Mouse (Mus musculus): ENCODE results near the gene Hpf1. TPM values are rescaled to one million over a fixed set of nuclear protein-coding genes. Genes with fewer than 3 reads are reported as not detected.

The Hpf1 gene
- 93.3 and 108 TPM in 2 replicates for polyA plus RNA-seq (2015; fragmentation: Nextera tagmentation; extraction: Ambion mirVana)

DNA sequence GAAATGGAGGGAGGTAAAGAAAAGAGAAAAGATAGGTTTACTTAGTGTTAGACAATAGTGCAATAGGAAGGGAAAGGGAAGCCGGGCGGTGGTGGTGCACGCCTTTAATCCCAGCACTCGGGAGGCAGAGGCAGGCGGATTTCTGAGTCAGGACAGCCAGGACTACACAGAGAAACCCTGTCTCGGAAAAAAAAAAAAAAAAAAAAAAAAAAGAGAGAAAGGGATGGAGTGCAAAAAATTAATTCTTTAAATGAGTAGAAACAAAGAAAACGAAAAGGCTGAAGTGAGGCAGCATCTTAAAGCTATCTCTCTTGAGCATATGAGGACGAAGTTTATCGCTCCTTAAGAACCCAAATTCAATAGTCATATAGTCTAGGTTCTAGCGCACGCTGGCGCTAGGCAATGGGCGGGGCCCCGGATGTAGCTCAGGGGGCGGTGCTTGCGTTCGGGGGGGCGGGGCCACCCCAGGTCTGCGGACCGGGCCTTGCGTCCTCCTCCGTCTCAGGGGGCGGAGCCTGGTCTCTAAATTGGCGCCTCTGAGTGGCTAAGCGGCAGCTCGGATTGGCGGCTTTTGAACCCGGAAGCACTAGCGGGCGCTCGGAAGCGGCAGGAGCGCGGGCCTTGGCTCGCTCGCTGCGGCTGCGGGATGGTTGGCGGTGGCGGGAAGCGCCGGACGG is at the start of gene Hpf1:
Gene Hpf1, plus strand, starts transcription at position 576 of the 677 bp plus-strand sequence.

Other genes with a start within 250 kb of the Hpf1 start
- 37.6 and 40.0 TPM in 2 replicates for gene Clcn3, start 92.9 kb downstream of the Hpf1 start, polyA plus RNA-seq (2015; fragmentation: Nextera tagmentation; extraction: Ambion mirVana)
- 8.7 and 8.9 TPM in 2 replicates for gene Nek1, start 102.8 kb downstream of the Hpf1 start, polyA plus RNA-seq (2015; fragmentation: Nextera tagmentation; extraction: Ambion mirVana)

All from spleen, postnatal 0 days (tissue).